Mouse (Mus musculus) R1 (cell line): ENCODE measurements around the gene Zfp341.
A peak's percentile ranks its signal among the peaks of the same experiment; 100 is the strongest.

ENCODE experiments used
- DNase-seq: peaks from one replicate; pipeline ENCODE4 v3.0.0-alpha.2; 2018; ENCODE audit warnings: low read depth, low spot score

The Zfp341 gene

GRCm38 (mm10) chr2:154613118-154614115 is at the start of gene Zfp341, which contains the start of gene 4930519P11Rik:
Gene Zfp341 (plus strand): TSS chr2:154613297.
Gene 4930519P11Rik (minus strand): TSS chr2:154613437.
- DNase-seq: peak; percentile 90

- no peak for DNase-seq
Measured at GRCm38 (mm10) chr2:154563612-154564170, 49.4 kb upstream of the Zfp341 start.

- no peak for DNase-seq
Measured at GRCm38 (mm10) chr2:154565562-154565961, 47.5 kb upstream of the Zfp341 start.

DNA sequence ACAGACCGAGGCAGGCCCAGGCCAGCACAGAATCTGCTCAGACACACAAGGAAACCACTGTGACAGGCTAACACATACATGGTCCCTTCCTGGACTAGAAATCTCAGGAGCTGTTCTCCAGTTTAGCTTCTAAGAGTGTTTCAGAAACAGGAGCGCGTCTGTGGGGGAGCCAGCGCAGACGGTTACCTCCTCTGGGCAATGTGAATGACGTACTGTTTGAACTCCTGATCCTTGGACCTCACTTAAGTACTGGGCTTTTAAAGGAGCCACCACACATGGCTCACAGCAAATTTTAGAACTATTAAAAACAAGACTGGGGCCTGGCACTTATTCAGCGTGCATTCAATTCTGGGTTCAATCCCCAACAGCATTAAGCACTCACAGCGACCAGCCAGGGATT is 46.5 kb upstream of the Zfp341 start:
- DNase-seq: no peak

GRCm38 (mm10) chr2:154567766-154568165 is 45.3 kb upstream of the Zfp341 start:
- no peak for DNase-seq

DNA sequence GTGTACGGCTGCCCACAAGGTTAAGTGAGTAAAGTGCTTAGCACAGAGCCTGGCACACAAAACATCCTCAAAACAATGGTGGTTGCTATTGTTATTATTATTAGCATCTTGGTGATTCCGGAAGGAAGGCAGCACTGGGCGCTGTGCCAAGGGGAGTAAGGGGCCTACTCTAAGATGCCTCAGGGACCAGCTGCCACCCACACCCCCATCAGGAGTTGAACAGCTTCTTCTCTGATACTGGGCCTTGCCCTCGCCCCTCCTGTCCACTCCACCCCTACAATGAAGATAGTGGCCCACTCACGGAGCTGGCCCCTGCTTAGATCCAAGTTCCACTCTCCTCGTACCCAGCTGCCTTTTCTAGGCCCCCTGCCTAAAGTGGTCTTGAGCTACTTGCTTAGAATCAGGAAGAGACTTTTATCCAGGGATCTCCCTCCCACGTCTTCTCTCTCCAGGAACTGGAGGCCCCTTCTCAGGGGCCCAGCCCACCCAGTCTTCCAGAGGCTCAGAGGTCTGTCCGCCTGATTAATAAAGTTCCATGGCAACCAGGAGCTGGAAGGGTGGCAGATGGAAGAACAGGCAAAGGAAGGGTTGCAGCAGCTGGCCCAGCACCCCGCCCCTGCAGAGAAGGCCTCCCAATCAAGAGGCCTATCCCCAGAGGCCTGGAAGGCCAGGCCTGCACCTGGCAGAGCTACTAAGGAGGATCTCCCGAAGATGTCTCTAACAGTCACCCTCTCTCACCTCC is 44.6 kb upstream of the Zfp341 start:
- peak; percentile 77 for DNase-seq

DNA sequence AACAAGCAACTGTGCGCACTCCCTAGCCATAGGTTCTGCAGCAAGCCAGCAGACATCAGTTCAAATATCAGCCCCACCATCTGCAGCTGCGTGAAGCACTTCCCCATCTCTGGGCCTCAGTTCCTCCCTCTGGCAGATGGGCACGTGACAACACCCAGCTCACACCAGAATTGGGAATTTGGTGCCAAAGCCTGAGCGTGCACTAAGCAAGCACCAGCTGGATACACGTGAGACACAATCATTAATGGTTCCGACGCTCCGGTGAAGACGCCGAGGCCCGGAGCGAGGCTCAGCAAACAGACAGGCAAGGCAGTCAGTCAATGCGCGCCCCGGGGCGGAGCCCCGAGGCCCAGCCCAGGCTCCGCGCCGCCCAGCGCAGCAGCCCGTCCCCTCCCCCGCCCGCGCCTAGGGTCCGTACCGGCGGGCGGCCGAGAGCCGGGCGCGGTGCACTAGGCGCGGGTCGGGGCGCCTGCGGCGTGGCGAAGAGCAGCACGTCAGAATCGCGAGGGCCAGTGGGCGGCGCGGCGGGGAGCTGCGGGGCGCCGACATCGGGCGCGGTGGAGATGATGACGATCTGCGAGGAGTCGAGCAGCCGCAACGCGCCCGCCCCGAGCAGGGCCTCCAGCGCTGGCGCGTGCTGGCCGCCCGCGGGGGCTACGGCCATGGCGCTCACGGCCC is 43.9 kb upstream of the Zfp341 start:
- DNase-seq: peak; percentile 84

- DNase-seq: peak; percentile 96
Measured at GRCm38 (mm10) chr2:154569836-154570286, 43.2 kb upstream of the Zfp341 start, which contains the start of gene E2f1. Gene E2f1 (minus strand): TSS chr2:154569892.

GRCm38 (mm10) chr2:154570666-154571065 is 42.4 kb upstream of the Zfp341 start:
- no peak for DNase-seq

DNA sequence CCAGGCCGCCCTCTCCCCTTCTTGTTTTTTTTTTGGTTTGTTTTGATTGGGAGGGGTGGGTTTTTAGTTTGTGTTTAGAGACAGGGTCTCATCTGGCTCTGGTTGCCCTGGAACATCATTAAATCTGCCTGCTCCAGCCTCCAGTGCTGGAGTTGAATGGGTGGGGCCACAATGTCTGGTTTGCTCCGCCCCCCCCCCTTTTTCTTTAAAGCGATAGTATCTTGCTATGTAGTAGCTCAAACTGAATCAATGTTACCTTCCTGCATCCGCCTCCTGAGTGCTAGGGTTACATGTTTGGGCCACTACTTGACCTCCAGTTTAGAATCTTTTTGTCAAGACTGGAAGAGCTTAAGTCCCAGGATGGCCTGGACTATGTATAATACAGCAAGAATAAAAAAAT is 41.8 kb upstream of the Zfp341 start:
- DNase-seq: peak; percentile 56

DNA sequence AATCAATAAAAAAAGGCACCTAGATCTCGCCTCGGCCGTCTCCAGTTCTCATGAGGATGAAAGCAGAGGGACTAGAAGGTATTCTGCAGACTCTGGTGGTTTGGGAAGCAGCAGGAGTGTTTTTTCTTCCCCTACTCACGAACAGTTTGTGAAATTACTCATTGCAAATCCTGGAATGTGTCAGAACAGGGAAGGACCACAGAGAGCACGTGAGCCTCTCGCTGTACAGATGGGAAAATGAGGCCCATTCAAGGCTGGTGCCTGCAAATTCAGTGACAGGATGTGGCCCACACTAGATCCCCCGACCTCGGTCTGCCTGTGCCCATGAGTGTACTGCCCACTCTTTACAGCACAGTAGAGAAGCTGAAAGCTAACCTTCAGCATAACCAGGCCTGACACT is 41.1 kb upstream of the Zfp341 start:
- no peak for DNase-seq

GRCm38 (mm10) chr2:154572996-154573395 is 40.1 kb upstream of the Zfp341 start:
- no peak for DNase-seq

- DNase-seq: no peak
Measured at GRCm38 (mm10) chr2:154574271-154574670, 38.8 kb upstream of the Zfp341 start.

- no peak for DNase-seq
Measured at GRCm38 (mm10) chr2:154576876-154577743, 36.0 kb upstream of the Zfp341 start.

- no peak for DNase-seq
Measured at GRCm38 (mm10) chr2:154577744-154578067, 35.4 kb upstream of the Zfp341 start.

DNA sequence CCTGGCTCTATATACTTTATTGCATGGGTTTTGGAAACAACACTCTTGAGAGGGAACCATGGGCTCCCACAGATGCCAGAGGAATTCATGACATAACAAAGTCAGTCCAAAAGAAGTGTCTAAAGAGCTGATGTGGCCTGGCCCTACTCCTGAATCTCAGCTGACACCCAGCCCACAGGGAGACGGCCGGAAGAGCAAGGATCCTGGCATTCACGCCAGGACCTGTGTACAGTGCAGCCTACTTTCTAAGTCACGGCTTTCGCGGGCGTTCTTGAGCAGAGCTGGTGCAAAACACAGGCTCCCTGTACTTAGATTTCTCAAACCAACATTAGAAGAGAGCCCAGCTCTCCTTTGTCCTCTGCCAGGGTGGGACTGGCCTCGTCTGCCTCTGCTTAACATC is 32.5 kb upstream of the Zfp341 start:
- no peak for DNase-seq

DNA sequence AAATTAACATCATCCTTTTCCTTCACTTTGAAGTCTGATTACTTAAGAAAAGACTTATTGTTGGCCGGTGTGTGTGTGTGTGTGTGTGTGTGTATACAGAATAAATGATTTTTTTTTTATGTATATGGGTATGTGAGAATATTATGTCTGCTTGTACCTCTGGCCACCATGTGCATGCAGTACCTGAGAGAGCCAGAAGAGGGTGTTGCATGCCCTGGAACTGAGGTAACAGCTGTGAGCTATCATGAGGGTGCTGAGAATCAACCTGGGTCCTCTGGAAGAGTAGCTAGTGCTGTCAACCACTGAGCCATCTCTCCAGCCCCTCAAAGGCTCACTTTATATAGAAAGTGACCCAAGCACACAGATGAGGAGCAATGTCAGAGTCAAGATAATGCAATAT is 31.7 kb upstream of the Zfp341 start:
- DNase-seq: peak; percentile 72

GRCm38 (mm10) chr2:154583906-154584872 is 28.9 kb upstream of the Zfp341 start:
- no peak for DNase-seq

DNA sequence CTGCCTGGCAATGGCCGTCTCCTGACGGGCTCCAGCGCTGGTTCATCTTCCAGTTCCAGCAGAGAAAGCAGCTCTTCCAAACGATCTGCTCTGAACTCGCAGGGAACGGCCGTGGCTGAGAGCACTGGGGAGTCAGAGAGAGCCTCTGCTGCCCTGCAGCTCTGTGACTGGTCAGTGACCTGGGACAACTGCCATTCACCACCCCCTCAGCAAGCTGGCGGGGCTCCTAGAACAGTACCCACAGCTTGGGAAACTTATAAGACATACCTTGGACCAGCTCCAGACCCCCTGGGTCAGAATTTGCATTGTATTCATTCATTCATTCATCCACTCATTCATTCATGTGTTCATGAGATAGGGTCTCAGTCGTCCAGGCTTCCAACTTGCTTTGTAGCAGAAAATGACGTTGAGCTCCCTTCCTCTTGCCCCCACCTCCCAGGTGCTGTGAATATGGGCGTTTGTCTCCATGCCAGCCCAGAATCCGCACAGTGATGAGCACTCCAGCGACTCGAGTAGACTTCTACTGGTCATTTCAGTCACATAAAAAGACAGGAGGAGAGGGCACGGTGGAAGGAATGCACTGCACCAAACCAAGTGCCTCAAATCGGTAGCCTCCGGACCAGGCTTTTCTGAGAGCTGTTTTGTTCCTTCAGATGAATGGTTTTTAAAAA is 28.0 kb upstream of the Zfp341 start:
- no peak for DNase-seq
